Mouse (Mus musculus) adrenal gland, adult 18-20 months (tissue): Measurements from ENCODE around the gene Tmsb4x. TPM values are rescaled to one million over a fixed set of nuclear protein-coding genes. Genes with fewer than 3 reads are reported as not detected.
A peak's percentile ranks its signal among the peaks of the same experiment; 100 is the strongest.

Source experiments
- DNase-seq, 2 experiments: peaks; one replicate each; pipeline ENCODE4 v3.0.0; 2021 to 2022; ENCODE audit warnings: low spot score in 2 of 2
- long read RNA-seq, 2 experiments: library from polyadenylated mRNA; stranded (forward); transcript quantifications; one replicate each; pipeline ENCODE4 v2.0.0; 2021
- total RNA-seq, 2 experiments: library from RNA; stranded (reverse); gene quantifications; 1 replicate in 1 of 2; 2 replicates in 1 of 2; pipeline ENCODE4 v1.2.3; 2021

The Tmsb4x gene
- 100 to 1,000 TPM; 366 to 491 TPM for total RNA-seq
- long read RNA-seq, experiment 1, transcript Tmsb4x-201 (3 exons, 768 nt) = major isoform, 48 of 56 reads
- long read RNA-seq, experiment 1, partial matches to known transcripts = 1 of 56 reads
- long read RNA-seq, experiment 1, other reads (novel, unspliced or antisense) = 7 of 56 reads
- long read RNA-seq, experiment 2, transcript Tmsb4x-201 (3 exons, 768 nt) = major isoform, 83 of 100 reads
- long read RNA-seq, experiment 2, partial matches to known transcripts = 1 of 100 reads
- long read RNA-seq, experiment 2, other reads (novel, unspliced or antisense) = 14 of 100 reads

DNA sequence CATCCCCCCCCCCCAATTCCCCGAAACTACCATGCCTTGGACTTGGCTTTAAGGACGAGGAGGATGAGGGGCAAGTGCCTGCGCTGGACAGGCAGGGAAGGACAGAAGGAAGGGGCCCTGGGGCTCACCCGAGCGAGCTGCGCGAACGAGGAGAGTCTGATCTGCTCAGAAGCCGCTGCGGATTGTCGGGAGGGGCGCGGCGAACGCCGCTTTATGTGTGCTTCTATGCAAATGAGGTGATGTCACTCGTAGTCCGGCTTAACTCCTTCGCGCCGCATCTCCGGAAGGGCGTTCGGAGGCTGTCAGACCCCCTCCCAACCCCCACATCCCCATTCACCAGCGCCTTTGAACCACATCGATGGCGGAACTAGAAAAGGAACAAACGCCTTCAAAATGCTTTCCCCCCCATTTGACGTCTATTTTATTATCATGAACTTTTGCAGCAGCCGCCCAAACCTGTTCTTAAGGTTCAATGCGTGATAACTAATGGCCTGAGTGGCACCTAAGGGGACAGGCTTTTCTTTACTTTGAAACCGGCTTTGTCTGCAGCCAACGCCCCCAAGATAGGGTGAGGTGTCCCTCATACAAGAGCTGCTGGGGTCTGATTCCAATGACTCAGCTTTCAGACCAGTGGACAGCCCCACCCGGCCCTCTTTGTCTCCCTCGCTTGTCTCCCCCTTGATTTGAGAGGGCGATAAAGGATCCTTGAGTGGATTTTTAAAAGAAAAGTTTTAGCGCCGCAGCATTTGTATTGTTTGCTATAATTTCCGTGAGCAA is at the start of gene Tmsb4x:
Tmsb4x (minus strand) TSS at position 338 of the 777 bp plus-strand sequence.
- peak; percentile 75 to 82 for DNase-seq

GRCm38 (mm10) chrX:167241736-167242135 is 32.6 kb upstream of the Tmsb4x start:
- no peak for DNase-seq

GRCm38 (mm10) chrX:167239293-167239921 is 30.3 kb upstream of the Tmsb4x start:
- no peak for DNase-seq

DNA sequence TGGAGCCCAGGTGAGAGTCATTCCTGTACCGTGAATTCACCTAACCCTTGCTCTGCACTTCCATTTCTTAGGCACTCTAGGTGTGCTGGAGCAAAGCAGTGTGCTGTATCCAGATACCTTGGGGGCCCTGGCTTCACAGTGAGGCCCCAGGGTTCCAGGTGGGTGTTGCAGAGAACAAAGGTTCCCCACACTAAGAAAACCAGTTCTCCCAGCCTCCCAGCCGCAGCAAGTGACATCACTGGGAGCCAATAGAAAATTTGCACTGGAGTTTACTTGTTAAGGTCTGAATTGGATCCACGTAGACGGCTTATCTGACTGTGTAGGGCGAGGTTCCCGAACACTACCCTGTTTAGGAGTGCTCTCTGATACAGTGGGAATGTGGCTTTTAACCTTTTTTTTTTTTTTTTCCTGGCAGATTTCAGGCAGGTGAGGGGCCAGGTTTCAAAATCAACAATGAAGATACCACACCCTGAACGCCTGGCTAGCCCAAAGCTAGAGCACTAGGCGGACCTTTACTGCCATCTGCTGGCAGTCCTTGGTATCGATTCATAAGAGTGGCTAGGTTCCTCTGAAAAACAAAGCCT is 24.1 kb upstream of the Tmsb4x start:
- DNase-seq = peak; percentile 62 to 78

DNA sequence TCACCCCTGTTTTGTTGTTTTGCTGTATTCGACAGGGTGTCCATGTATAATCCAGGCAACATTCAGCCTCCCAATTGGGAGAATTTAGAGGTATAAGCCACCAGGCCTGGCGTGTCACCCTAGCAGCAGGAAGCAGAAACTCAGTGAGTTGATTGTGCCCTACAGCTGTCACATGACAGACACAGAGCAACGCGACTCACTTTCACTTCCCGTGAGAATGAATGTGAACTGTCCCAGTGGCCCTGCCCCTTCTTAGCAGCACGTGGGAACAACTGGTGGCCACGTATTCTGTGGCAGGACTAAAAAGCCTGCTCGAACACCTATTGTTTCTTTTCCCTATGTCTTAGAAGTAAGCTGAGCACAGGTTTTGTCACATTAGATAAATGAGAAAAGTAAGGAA is 22.0 kb upstream of the Tmsb4x start:
- no peak for DNase-seq

- no peak for DNase-seq
Measured at GRCm38 (mm10) chrX:167229819-167230218, 20.7 kb upstream of the Tmsb4x start.

DNA sequence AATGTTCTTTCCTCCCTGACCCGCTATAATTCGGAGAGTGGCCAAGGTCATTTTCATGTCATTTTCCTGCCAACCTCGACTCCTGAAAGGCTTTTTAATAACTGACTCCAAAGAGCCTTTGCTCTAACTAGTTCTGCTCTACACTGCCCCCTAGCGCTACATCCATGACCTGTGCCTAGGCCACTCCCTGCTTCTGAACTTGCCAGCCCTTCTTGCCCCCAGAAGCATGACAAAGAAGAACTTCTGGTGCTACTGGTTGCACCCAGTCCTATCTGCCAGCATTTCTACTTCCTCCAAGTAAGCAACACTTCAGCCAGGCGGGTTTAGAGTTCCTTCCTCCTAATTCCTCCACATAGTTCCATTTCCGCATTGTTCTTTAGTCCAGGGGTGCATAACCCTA is 20.1 kb upstream of the Tmsb4x start:
- DNase-seq = peak; percentile 64 to 66

DNA sequence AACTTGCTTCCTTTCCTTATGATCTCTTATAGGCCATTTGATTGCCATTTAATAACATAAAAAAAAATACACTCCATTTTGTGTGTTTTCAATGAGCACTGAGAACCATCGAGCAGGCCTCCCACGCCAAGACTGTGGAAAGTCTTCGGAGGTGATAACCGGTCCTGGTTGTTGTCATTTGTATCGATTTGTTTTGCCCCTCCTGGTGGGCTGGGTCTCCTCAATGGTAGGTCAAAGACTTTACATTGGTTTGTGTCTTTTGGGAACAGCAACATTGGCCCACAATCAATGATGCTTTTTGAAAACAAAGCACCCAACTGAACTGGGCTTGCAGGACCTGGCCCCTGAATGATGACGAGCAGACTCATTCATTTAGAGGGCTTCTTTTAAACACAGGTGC is 18.6 kb upstream of the Tmsb4x start:
- DNase-seq = no peak

- DNase-seq = no peak
Measured at GRCm38 (mm10) chrX:167227138-167227537, 18.0 kb upstream of the Tmsb4x start.

DNA sequence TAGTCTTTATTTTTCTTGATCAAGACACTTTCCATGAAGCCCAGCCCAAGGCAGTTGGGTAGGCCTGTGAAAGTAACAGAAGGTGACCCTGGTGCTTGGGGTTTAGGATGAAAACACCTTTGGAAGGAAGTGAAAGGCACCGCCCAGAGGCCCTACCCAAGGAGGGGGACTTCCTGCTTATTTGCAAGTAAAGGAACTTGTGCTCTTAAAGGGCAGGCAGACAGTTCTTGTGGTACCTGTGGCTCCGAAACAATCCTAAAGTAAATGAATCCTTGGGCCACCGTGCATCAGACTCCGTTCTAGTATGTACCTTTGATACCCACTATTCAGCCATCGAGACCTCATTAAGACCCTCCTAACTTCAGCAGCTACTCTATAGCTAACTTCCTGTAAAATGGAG is 17.5 kb upstream of the Tmsb4x start:
- no peak for DNase-seq

DNA sequence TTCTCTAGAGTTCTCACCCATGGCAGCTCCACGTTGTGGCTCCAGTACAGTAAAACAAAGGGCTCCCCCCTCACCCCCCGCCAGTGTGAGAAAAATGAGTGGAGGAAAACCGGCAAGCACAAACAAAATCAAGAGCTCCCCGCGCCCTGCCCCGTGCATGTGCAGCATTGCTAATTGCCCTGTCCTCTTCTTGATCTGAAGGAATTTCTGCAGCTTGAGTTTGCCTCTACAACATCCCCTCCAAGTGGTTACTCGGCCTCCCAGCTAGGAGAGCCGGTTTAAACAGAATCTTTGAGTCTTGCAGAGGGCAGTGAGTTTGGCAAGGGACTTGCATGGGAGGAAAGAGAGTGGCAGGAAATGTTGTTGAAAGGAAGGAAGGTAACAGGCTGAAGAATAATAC is 3.6 kb upstream of the Tmsb4x start:
- no peak for DNase-seq

GRCm38 (mm10) chrX:167211871-167212555 is 2.9 kb upstream of the Tmsb4x start:
- no peak for DNase-seq

GRCm38 (mm10) chrX:167210319-167210728 is 1.2 kb upstream of the Tmsb4x start:
- DNase-seq = no peak

- no peak for DNase-seq
Measured at GRCm38 (mm10) chrX:167209828-167210227, 713 bp upstream of the Tmsb4x start.

DNA sequence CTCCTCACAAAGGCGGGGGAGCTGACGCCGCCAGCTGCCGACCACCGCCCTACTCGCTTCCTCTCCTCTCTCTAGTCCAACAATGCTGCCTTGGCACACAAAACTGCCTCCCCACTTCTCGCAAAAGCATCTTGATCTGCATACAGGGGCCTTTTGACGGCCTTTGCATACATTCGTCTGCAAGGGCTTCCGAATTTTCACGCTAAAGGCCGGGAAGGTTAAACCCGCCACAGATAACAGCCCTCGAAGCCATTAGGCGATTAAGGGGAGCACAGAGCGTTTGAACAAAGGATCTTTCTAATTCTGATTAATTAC is 652 bp downstream of the Tmsb4x start:
- peak in 1 of 2 experiments; percentile 32 for DNase-seq

- DNase-seq = no peak
Measured at GRCm38 (mm10) chrX:167207741-167208505, 1.2 kb downstream of the Tmsb4x start.

DNA sequence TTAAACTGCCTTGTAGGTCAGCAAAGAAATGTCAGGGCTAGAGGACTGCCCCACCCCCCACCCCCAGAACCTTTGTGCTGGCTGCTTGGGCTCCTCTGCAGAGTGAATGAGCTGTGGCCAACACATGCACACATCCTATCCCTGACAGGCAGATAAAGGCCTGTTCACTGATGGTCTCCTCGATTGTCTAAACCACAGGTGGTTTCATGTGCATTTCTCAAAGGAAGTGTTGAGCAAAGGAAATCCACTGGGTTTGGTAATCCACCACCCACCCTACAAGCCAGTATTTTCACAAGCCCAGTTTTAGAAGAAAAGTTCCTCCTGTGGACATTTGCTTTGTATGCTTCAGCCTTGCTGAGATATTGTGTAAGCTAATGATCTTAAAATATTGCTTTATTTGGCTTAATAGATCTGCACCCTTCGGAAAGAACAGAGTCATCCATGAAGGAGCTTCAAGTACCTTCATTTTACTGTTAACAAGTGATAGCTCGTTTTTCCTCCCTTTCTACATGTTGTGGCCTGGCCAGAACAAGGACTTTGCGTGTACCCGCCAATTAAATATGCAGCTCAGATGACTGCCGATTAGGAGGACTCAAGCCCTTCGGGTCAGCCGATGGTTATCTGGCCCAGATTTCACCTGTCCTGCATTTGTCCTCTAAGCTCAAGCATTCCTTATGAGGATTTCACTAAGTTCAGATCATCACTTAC is 3.1 kb downstream of the Tmsb4x start:
- DNase-seq = no peak

DNA sequence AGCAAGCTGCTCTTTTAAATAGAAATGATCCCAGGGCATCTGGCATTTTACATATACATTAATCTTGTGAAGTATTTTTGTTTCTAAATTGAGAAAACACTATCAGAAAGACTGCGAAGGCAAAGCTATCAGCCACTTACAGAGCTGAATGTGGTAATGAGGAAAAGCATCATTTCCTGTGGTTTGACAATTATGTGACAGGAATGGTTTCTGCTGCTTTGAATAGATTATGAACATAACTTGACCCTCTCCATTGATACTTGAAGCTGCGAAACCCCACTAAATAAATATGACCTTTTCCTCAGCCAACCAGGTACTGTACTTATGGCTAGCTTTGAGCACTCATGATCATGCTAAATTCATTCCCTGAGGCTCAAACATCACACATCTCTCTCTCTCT is 7.8 kb downstream of the Tmsb4x start:
- no peak for DNase-seq

DNA sequence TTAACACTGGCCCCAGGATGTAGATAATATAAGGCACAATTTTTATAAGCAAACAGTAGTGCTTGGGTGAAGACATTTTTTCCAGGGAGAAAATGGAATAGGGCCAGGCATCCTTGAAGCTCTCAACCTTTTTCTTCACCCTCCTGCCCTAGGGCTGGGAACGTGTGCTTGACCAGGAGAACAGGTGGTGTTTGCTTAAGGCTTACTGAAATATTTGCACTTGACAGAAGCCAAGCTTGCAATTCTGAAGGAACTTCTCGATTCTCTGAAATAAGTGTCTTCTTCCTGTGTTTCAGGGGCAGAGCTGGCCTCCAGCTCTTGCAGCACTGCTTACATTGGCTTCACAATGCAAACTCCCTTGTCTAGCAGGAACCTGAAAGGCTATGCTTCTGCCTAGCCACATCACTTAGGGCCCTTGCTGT is 13.9 kb downstream of the Tmsb4x start:
- no peak for DNase-seq

- no peak for DNase-seq
Measured at GRCm38 (mm10) chrX:167186306-167186705, 22.8 kb downstream of the Tmsb4x start.
